Mouse (Mus musculus) CH12.LX (cell line): ENCODE measurements around the gene Gsto2. TPM values are rescaled to one million over a fixed set of nuclear protein-coding genes. Genes with fewer than 3 reads are reported as not detected.

ENCODE experiments used
- DNase-seq: peaks from one replicate; pipeline ENCODE4 v3.0.0-alpha.2; 2013; ENCODE audit errors: extremely low read depth
- H3K27ac ChIP-seq: 2 replicates; pipeline ENCODE4 v1.5.1; 2012; ENCODE audit warnings: low read depth, mild to moderate bottlenecking, control low read depth, moderate library complexity; ENCODE audit not compliant: insufficient read depth
- H3K27me3 ChIP-seq: replicated peaks from 2 replicates; pipeline ENCODE3; 2012; ENCODE audit warnings: inconsistent platforms
- H3K36me3 ChIP-seq, 2 experiments: replicated peaks in 1 of 2; 2 replicates each; pipeline versions ENCODE3 to v1.6.1; 2012; ENCODE audit warnings: inconsistent platforms in 1 of 2, low read length in 1 of 2, mild to moderate bottlenecking in 1 of 2, mixed read lengths in 1 of 2, moderate library complexity in 1 of 2; ENCODE audit not compliant: control insufficient read depth in 1 of 2, insufficient read depth in 1 of 2
- H3K4me1 ChIP-seq, 2 experiments: 2 replicates each; pipeline ENCODE4 v1.6.1; 2012; ENCODE audit warnings: inconsistent platforms in 1 of 2, moderate library complexity in 1 of 2; ENCODE audit not compliant: insufficient read depth in 2 of 2, control insufficient read depth in 1 of 2
- H3K4me2 ChIP-seq: 2 replicates; pipeline ENCODE4 v1.6.1; 2012; ENCODE audit warnings: low read depth, mild to moderate bottlenecking, control low read depth; ENCODE audit not compliant: poor library complexity, insufficient read depth, severe bottlenecking
- H3K4me3 ChIP-seq, 3 experiments: fragments of 150-350 bp in 1 of 3; sonication (generic) in 1 of 3; replicated peaks in 1 of 3; 2 replicates each; pipeline versions ENCODE3 to v1.5.1; 2011 to 2012; ENCODE audit warnings: low read depth in 2 of 3, low read length in 2 of 3, mild to moderate bottlenecking in 2 of 3, moderate library complexity in 2 of 3, control low read depth in 1 of 3, improper control_type of control experiment in 1 of 3, inconsistent platforms in 1 of 3, mixed read lengths in 1 of 3; ENCODE audit not compliant: poor library complexity in 1 of 3
- H3K79me2 ChIP-seq: replicated peaks from 2 replicates; pipeline ENCODE4 v1.6.1; 2012; ENCODE audit warnings: mild to moderate bottlenecking, moderate library complexity; ENCODE audit not compliant: control insufficient read depth, poor library complexity, insufficient read depth, severe bottlenecking; ENCODE audit errors: extremely low read depth
- H3K9ac ChIP-seq: 2 replicates; pipeline ENCODE4 v1.6.1; 2012; ENCODE audit warnings: low read depth, mild to moderate bottlenecking, control low read depth, moderate library complexity; ENCODE audit not compliant: insufficient read depth
- H3K9me3 ChIP-seq: replicated peaks from 2 replicates; pipeline ENCODE3; 2012; ENCODE audit warnings: low read length, inconsistent platforms, mixed read lengths
- BHLHE40 ChIP-seq: IDR thresholded peaks from 2 replicates; pipeline ENCODE4 v1.6.1; 2011; ENCODE audit warnings: mild to moderate bottlenecking, low read depth, low read length, improper control_type of control experiment
- E2F4 ChIP-seq: IDR thresholded peaks from 2 replicates; pipeline ENCODE4 v1.6.1; 2011; ENCODE audit warnings: low read depth, low read length, improper control_type of control experiment; ENCODE audit not compliant: insufficient replicate concordance
- ELF1 ChIP-seq: IDR thresholded peaks from 2 replicates; pipeline ENCODE4 v1.6.1; 2014; ENCODE audit warnings: low read depth, mild to moderate bottlenecking, inconsistent platforms, low read length, improper control_type of control experiment
- ETS1 ChIP-seq: conservative IDR thresholded peaks from 2 replicates; pipeline ENCODE4 v1.6.1; 2012; ENCODE audit warnings: low read depth, mild to moderate bottlenecking, inconsistent platforms, low read length, improper control_type of control experiment, moderate library complexity
- HCFC1 ChIP-seq: IDR thresholded peaks from 2 replicates; pipeline ENCODE4 v1.6.1; 2012; ENCODE audit warnings: low read depth, mild to moderate bottlenecking, inconsistent platforms, low read length, improper control_type of control experiment
- IRF4 ChIP-seq: IDR thresholded peaks from 2 replicates; pipeline ENCODE4 v1.6.1; 2014; ENCODE audit warnings: low read depth, mild to moderate bottlenecking, inconsistent platforms, low read length, improper control_type of control experiment
- KAT2A ChIP-seq: IDR thresholded peaks from 2 replicates; pipeline ENCODE4 v1.6.1; 2012; ENCODE audit warnings: low read length, improper control_type of control experiment, inconsistent platforms; ENCODE audit not compliant: insufficient replicate concordance
- MAFK ChIP-seq: IDR thresholded peaks from 2 replicates; pipeline ENCODE4 v1.6.1; 2011; ENCODE audit warnings: low read length, improper control_type of control experiment; ENCODE audit not compliant: insufficient replicate concordance
- MAX ChIP-seq: IDR thresholded peaks from 2 replicates; pipeline ENCODE4 v1.6.1; 2011; ENCODE audit warnings: low read length, improper control_type of control experiment
- MAZ ChIP-seq: IDR thresholded peaks from 2 replicates; pipeline ENCODE4 v1.6.1; 2012; ENCODE audit warnings: low read depth, mild to moderate bottlenecking, inconsistent platforms, low read length, improper control_type of control experiment, moderate library complexity
- MEF2A ChIP-seq: IDR thresholded peaks from 2 replicates; pipeline ENCODE4 v1.6.1; 2014; ENCODE audit warnings: low read depth, mild to moderate bottlenecking, inconsistent platforms, low read length, improper control_type of control experiment, borderline replicate concordance
- MXI1 ChIP-seq: IDR thresholded peaks from 2 replicates; pipeline ENCODE4 v1.6.1; 2011; ENCODE audit warnings: mild to moderate bottlenecking, low read depth, low read length, improper control_type of control experiment
- NELFE ChIP-seq: IDR thresholded peaks from 2 replicates; pipeline ENCODE4 v1.6.1; 2011; ENCODE audit warnings: low read depth, low read length, improper control_type of control experiment
- NRF1 ChIP-seq: IDR thresholded peaks from 2 replicates; pipeline ENCODE4 v1.6.1; 2014; ENCODE audit warnings: low read depth, mild to moderate bottlenecking, inconsistent platforms, low read length, improper control_type of control experiment, moderate library complexity
- POLR2AphosphoS2 ChIP-seq: IDR thresholded peaks from 2 replicates; pipeline ENCODE4 v1.6.1; 2011; ENCODE audit warnings: low read depth, low read length, improper control_type of control experiment
- RCOR1 ChIP-seq: conservative IDR thresholded peaks from 2 replicates; pipeline ENCODE4 v1.6.1; 2012; ENCODE audit warnings: low read depth, mild to moderate bottlenecking, inconsistent platforms, low read length, improper control_type of control experiment
- SIN3A ChIP-seq: IDR thresholded peaks from 2 replicates; pipeline ENCODE4 v1.6.1; 2012; ENCODE audit warnings: low read length, improper control_type of control experiment, inconsistent platforms
- SMC3 ChIP-seq: IDR thresholded peaks from 2 replicates; pipeline ENCODE4 v1.6.1; 2011; ENCODE audit warnings: low read depth, low read length, improper control_type of control experiment
- TBP ChIP-seq: conservative IDR thresholded peaks from 2 replicates; pipeline ENCODE4 v1.6.1; 2011; ENCODE audit warnings: low read depth, low read length, improper control_type of control experiment
- TCF12 ChIP-seq: IDR thresholded peaks from 2 replicates; pipeline ENCODE4 v1.6.1; 2014; ENCODE audit warnings: low read depth, mild to moderate bottlenecking, inconsistent platforms, low read length, improper control_type of control experiment
- UBTF ChIP-seq: IDR thresholded peaks from 2 replicates; pipeline ENCODE4 v1.6.1; 2012; ENCODE audit warnings: low read depth, mild to moderate bottlenecking, inconsistent platforms, low read length, improper control_type of control experiment, moderate library complexity
- USF1 ChIP-seq: IDR thresholded peaks from 2 replicates; pipeline ENCODE4 v1.6.1; 2014; ENCODE audit warnings: low read depth, mild to moderate bottlenecking, inconsistent platforms, low read length, improper control_type of control experiment
- ZMIZ1 ChIP-seq: IDR thresholded peaks from 2 replicates; pipeline ENCODE4 v1.6.1; 2012; ENCODE audit warnings: low read depth, mild to moderate bottlenecking, inconsistent platforms, low read length, improper control_type of control experiment
- dilution Hi-C: fragments of 300-500 bp; cut with MboI; formaldehyde crosslinking; loops from 2 replicates; pipeline ENCODE4 v1.14.3; 2020; ENCODE audit warnings: low sequenced_read_pairs; ENCODE audit not compliant: extremely low pct_unique_long_range_greater_than_20kb, extremely low pct_ligation_motif_present
- in situ Hi-C: fragments of 300-500 bp; cut with MboI; formaldehyde crosslinking; loops from 3 replicates; pipeline ENCODE4 v1.14.3; 2019; ENCODE audit warnings: low sequenced_read_pairs, low pct_ligation_motif_present, low pct_unique_long_range_greater_than_20kb, mixed read lengths
- polyA plus RNA-seq: library from polyadenylated mRNA; unstranded; fragments of >175 nt; gene quantifications from 2 replicates; pipeline ENCODE4 v1.2.1, GENCODE M21; 2012; ENCODE audit warnings: low read depth; ENCODE audit not compliant: insufficient read length
- total RNA-seq, 2 experiments: library from RNA; depleted of rRNA; stranded (reverse); fragments of 300-350 nt in 1 of 2; fragments of >200 nt in 1 of 2; gene quantifications; 2 replicates each; pipeline ENCODE4 v1.2.3; 2012 to 2014

The Gsto2 gene
- total and polyA plus RNA-seq, 3 experiments = 0.49 to 1.4 (median 1.3) TPM

GRCm38 (mm10) chr19:47907596-47907995, 42.3 kb downstream of the Gsto2 start:
- no peak overlapping the region for H3K4me2 ChIP-seq
- in situ Hi-C loops = no loop called here
- no peak for DNase-seq
- H3K27ac ChIP-seq = no peak overlapping the region
- dilution Hi-C loops = no loop called here
- peaks cover 23 to 65% of the 10 kb centered on the region in 2 experiments for H3K4me1 ChIP-seq
- no peaks in the 10 kb centered on the region for H3K9me3 ChIP-seq
- H3K4me3 ChIP-seq = no peak overlapping the region
- TF ChIP-seq TBP (no peak), ELF1 (no peak), IRF4 (no peak), ETS1 (no peak), USF1 (no peak), MAFK (no peak), POLR2AphosphoS2 (no peak), E2F4 (no peak), KAT2A (no peak), MEF2A (no peak), ZMIZ1 (no peak), HCFC1 (no peak), NRF1 (no peak), RCOR1 (no peak), TCF12 (no peak), MXI1 (no peak), SMC3 (no peak)
- TF ChIP-seq, all 38 proteins: peak for 0
- H3K36me3 ChIP-seq = peaks cover 4 to 75% of the 10 kb centered on the region in 2 experiments
- H3K79me2 ChIP-seq = peaks cover 10% of the 10 kb centered on the region
- no peaks in the 10 kb centered on the region for H3K27me3 ChIP-seq
- no peak overlapping the region for H3K9ac ChIP-seq

GRCm38 (mm10) chr19:47908961-47909371, 43.6 kb downstream of the Gsto2 start:
- H3K9me3 ChIP-seq = no peaks in the 10 kb centered on the region
- H3K36me3 ChIP-seq = peaks cover 4 to 75% of the 10 kb centered on the region in 2 experiments
- no peak for TF ChIP-seq MAFK
- TF ChIP-seq RCOR1 = no peak
- no peak for TF ChIP-seq E2F4
- no peak for TF ChIP-seq IRF4
- TF ChIP-seq MEF2A = no peak
- no peak for TF ChIP-seq MXI1
- no peak for TF ChIP-seq USF1
- TF ChIP-seq SIN3A = no peak
- no peak for TF ChIP-seq UBTF
- no peak for TF ChIP-seq ETS1
- no peak for TF ChIP-seq NELFE
- TF ChIP-seq ELF1 = no peak
- no peak for TF ChIP-seq MAX
- no peak for TF ChIP-seq BHLHE40
- TF ChIP-seq MAZ = no peak
- TF ChIP-seq TBP = no peak
- TF ChIP-seq HCFC1 = no peak
- dilution Hi-C loops (no loop called here), in situ Hi-C loops (no loop called here)
- H3K27ac ChIP-seq = no peak overlapping the region
- no peaks in the 10 kb centered on the region for H3K27me3 ChIP-seq
- H3K4me1 ChIP-seq = peaks cover 23 to 63% of the 10 kb centered on the region in 2 experiments
- no peak overlapping the region for H3K9ac ChIP-seq
- H3K4me3 ChIP-seq = no peak overlapping the region
- DNase-seq = no peak
- peaks cover 10% of the 10 kb centered on the region for H3K79me2 ChIP-seq
- no peak overlapping the region for H3K4me2 ChIP-seq
